Mouse (Mus musculus): ENCODE measurements around the gene Ankfy1. TPM values are rescaled to one million over a fixed set of nuclear protein-coding genes. Genes with fewer than 3 reads are reported as not detected.

Ankfy1 gene
- total RNA-seq, 1 experiment from 2014 or later: 101 TPM

DNA sequence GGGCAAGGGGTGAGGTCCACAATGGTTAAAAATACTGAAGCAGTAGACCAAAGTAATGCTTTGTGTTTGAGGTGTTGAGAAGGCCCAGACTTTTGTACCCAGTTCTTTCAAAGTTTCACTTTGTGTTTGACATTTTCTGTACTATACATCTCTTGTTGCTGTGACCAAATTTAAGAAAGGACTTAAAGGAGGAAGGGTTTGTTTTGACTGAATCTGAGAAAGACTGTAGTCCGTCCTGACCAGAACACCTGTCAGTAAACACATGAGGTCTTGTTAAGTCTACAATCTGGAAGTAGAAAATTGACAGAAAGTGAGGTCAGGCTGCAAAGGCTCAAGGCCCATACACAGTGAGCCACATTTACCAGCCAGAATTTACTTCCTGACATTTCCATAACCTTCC lies 127.1 kb downstream of the Ankfy1 start:
- ATAC-seq (ENCODE audit: extremely low read depth, insufficient number of reproducible peaks, low FRiP score, poor library complexity, severe bottlenecking): no peak

- no peak for ATAC-seq (ENCODE audit: extremely low read depth, insufficient number of reproducible peaks, low FRiP score, poor library complexity, severe bottlenecking)
Observed at GRCm38 (mm10) chr11:72818067-72818466, 128.3 kb downstream of the Ankfy1 start.

- ATAC-seq (ENCODE audit: extremely low read depth, insufficient number of reproducible peaks, low FRiP score, poor library complexity, severe bottlenecking): no peak
Observed at GRCm38 (mm10) chr11:72821041-72821440, 131.2 kb downstream of the Ankfy1 start.

Other genes with a start within 250 kb of the Ankfy1 start
- 57.1 and 73.4 TPM in 2 replicates for gene Mybbp1a, start 248.7 kb upstream of the Ankfy1 start, total RNA-seq (2017)
- gene Spns2, start 200.1 kb upstream of the Ankfy1 start, total RNA-seq (2017): 15.7 and 19.3 TPM in 2 replicates
- 5.9 and 6.2 TPM in 2 replicates for gene Spns3, start 139.5 kb upstream of the Ankfy1 start, total RNA-seq (2017)
- gene Ube2g1, start 82.7 kb upstream of the Ankfy1 start, total RNA-seq (2017): 33.2 and 35.5 TPM in 2 replicates
- 12.7 and 12.9 TPM in 2 replicates for gene Cyb5d2, start 106.1 kb downstream of the Ankfy1 start, total RNA-seq (2017)
- gene Zzef1, start 106.2 kb downstream of the Ankfy1 start, total RNA-seq (2017): 74.2 and 77.9 TPM in 2 replicates

All from neutrophil, adult 5-6 weeks (primary cell).